Mouse (Mus musculus) thymus, postnatal 25 days (tissue): ENCODE measurements around the gene Tex14.
"Not testable (repeated sequence)": the region's sequence is repeated elsewhere in the genome, so short reads cannot be mapped to it uniquely, and the experiment has no call there.

Source experiments
- DNase-seq: peaks from one replicate; pipeline ENCODE4 v3.0.0; 2022

The Tex14 gene

DNA sequence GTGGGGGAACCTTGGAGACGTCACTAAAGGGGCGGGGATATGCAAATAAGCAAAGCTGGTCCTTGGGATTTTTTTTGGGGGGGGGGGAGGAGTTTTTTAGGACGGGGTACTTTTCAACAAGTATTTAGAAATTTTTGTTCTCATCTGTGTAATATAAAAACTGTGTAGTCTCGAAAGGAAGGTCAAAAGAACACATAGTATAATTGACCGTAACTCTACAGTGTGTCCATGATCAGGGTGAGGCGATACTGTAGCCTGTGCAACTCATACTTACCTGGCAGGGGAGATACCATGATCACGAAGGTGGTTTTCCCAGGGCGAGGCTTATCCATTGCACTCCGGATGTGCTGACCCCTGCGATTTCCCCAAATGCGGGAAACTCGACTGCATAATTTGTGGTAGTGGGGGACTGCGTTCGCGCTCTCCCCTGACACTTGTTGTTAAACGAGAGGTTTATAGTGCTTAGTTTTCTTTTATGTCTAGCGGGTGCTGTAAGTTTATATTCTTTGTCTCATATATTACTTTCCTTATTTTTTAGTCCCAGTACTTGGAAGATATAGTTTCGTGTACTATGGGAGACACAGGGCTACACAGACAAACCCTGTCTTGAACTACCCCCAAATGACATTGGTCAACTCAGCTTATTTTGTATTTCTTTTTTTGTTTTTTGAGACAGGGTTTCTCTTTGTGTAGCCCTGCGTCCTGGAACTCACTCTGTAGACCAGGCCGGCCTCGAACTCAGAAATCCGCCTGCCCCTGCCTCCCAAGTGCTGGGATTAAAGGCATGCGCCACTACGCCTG is 21.8 kb downstream of the Tex14 start:
- DNase-seq: peak; percentile 88

- DNase-seq: no peak
Measured at GRCm38 (mm10) chr11:87427273-87428050, 22.6 kb downstream of the Tex14 start.

- DNase-seq: no peak
Measured at GRCm38 (mm10) chr11:87428051-87428673, 23.3 kb downstream of the Tex14 start.

- no peak for DNase-seq
Measured at GRCm38 (mm10) chr11:87429363-87429762, 24.5 kb downstream of the Tex14 start.

DNA sequence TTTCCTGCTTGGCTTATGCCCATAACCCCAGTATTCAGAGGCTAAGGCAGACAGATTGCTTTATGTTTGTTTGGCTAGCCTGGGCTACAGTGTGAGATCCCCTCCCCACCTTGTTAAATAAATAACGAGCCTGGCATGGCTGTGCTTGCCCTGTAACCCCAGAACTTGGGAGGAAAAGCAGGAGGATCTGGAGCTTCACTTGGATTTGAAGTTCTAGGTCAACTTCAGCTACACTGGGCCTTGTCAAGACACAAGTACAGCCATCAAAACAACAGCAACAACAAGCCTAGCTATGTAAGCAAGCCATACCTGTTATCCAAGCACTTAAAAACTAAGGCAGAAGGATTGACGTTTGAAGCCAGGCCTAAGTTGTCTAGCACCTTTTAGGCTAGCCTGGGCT is 25.5 kb downstream of the Tex14 start:
- no peak for DNase-seq

- not testable (repeated sequence) for DNase-seq
Measured at GRCm38 (mm10) chr11:87431813-87432212, 26.9 kb downstream of the Tex14 start.

DNA sequence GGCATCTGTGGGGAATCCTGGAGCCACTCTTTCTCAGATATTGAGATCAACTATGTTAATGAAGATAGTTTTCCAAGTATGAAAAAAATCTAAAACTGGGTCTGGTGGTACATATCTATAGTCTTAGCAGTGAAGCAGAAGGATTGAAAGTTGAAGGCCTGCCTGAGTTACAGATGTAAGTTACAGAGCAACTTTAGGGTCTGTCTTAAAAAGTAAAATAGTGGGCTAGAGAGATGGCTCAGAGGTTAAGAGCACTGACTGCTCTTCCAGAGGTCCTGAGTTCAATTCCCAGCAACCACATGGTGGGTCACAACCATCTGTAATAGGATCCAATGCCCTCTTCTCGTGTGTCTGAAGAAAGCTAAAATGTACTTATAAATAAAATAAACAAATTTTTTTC is 27.6 kb downstream of the Tex14 start:
- no peak for DNase-seq

DNA sequence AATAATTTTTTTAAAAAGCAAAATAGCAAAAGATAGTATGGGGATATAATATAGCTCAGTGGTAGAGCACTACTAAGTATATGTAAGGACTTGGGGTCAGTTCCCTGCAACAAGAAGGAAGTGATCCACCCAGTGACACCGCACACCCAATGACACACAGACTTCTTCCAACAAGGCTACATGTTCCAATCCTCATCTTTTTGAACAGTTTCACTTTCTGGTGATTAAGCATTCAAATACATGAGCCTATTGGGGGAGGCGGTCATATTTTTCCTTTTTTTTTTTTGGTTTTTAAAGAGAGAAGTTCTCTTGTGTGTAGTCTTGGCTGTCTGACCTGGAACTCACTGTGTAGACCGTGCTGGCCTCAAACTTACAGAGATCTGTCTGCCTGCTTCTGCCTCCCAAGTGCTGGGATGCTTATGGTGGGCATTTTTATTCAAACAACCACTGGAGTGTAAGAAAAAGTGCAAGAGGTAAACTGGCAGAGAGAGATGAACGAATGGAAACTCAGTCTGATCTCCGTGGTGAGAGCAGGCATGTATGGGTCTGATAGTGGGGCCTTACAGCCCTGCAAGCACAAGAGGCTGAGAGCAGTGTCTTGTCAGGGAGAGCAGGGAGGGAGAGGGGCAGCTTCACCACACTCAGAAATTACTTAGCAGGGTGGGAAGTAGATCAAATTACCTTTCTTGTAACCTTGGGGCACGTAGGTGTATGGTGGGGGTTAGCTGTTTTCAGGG is 28.2 kb downstream of the Tex14 start:
- no peak for DNase-seq

- DNase-seq: not testable (repeated sequence)
Measured at GRCm38 (mm10) chr11:87435107-87435506, 30.2 kb downstream of the Tex14 start.

- no peak for DNase-seq
Measured at GRCm38 (mm10) chr11:87436326-87437232, 31.7 kb downstream of the Tex14 start.

DNA sequence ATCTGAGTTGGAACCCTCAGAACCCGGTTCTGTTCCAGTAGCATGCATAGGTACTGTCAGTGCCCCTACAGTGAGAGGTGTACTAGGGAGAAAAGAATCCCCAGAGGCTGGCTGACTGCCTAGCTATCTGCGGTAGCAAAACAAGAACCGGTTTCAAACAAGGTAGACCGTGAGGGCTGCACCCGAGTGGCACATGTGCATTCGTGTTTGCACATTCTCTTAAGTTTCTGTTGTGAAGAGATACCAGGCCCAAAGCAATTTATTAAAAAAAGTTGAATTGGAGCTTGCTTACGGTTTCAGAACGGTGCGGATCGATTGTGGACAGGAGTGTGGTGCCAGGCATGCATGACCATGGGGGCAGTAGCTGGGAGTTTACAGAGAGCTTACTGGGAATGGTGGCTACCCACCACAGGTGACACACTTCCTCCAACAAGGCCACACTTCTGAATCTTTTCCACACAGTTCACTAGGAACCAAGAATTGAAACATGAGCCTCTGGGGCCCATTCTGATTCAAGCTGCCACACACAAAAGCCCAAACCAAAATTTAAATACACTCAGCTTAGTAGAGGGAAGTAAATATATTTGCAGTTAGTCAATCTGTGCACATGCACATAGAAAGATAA is 35.0 kb downstream of the Tex14 start:
- DNase-seq: no peak

- DNase-seq: peak; percentile 82
Measured at GRCm38 (mm10) chr11:87442643-87443372, 37.9 kb downstream of the Tex14 start.

DNA sequence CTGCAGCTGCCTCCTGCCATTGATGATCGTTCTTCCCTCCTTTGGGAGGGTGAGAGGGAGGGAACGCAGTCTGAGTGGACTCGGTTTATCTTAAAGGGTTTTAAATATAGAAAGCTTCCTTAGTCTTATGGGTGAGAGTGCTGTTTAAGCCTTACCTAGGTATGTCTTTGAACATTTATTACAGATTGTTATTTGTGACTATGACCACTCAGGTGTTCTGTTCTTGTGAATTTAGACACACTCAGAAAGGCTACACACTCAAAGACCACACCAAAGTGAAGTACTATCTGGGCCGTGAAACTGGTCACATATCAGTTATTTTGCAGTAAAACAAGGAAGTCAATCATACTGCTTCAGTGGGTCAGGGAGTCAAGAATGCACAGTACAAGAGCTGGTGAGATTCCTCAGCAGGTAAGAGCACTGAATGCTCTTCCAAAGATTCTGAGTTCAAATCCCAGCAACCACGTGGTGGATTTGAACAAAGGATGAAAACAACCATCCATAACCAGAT is 38.6 kb downstream of the Tex14 start:
- DNase-seq: peak; percentile 64

GRCm38 (mm10) chr11:87444056-87444455 is 39.2 kb downstream of the Tex14 start:
- not testable (repeated sequence) for DNase-seq

- no peak for DNase-seq
Measured at GRCm38 (mm10) chr11:87444735-87445428, 40.0 kb downstream of the Tex14 start.

GRCm38 (mm10) chr11:87445593-87445992 is 40.7 kb downstream of the Tex14 start:
- DNase-seq: not testable (repeated sequence)

- DNase-seq: no peak
Measured at GRCm38 (mm10) chr11:87446159-87446558, 41.3 kb downstream of the Tex14 start.

DNA sequence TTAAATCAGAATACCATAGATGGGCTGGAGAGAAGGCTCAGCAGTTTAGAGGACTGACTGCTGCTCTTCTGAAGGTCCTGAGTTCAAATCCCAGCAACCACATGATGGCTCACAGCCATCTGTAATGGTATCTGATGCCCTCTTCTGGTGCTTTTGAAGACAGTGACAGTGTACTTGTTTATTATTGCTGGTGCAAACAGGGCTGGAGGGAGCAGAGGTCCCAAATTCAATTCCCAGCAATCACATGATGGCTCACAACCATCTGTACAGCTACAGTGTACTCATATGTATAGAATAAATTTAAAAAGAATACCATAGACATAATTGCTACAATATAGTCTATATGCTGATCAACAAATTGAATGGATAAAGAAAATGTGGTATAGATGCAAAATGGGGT is 42.6 kb downstream of the Tex14 start:
- DNase-seq: no peak

- peak; percentile 85 for DNase-seq
Measured at GRCm38 (mm10) chr11:87448081-87448475, 43.2 kb downstream of the Tex14 start.
